Mouse (Mus musculus): ENCODE measurements around the gene Sc5d.

Gene Sc5d

DNA sequence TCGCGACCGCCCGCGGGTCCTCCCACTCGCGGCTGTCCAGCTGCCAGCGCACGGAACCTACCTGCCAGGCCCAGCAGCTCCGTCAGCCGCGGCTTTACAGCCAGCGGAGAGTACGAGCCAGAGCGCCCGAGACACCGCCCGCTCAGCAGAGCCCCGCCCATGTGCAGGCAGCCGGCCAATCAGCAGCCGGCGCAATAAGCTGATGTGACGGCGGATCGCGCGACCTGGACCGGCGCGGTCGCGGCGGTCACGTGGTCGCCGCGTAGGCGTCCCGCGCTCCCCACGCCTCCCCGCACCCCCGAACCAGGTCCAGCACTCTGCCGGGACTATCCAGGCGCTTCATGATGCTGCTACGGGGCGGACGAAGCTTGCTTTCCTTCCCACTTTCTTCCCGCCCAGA, at the start of gene Sc5d:
Sc5d (minus strand) TSS at position 112 of the 400 bp plus-strand sequence.
- TF ChIP-seq GATA4 (IDR thresholded peaks at IDR 0.05; ENCODE audit: insufficient replicate concordance, low read length) = peak; percentile 28; the same call in 1 of the 2 replicates

DNA sequence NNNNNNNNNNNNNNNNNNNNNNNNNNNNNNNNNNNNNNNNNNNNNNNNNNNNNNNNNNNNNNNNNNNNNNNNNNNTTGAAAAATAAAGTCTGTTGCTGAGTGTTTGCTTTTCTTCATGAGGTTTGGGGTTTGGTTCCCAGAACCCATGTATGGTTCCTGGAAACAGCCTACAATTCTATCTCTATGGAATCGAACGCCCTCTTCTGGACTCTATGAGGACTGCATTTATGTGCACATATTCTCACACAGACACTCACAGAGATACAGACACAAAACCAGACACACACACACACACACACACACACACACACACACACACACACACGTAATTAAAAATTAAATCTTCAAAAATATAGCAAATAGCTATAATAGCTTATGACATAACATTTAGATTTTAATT, 47.3 kb upstream of the Sc5d start:
- no peak for TF ChIP-seq GATA4 (IDR thresholded peaks at IDR 0.05; ENCODE audit: insufficient replicate concordance, low read length)

- TF ChIP-seq GATA4 (IDR thresholded peaks at IDR 0.05; ENCODE audit: insufficient replicate concordance, low read length) = no peak
Observed at GRCm38 (mm10) chr9:42303894-42304293, 39.8 kb upstream of the Sc5d start.

- TF ChIP-seq GATA4 (IDR thresholded peaks at IDR 0.05; ENCODE audit: insufficient replicate concordance, low read length) = no peak
Observed at GRCm38 (mm10) chr9:42301082-42301633, 37.1 kb upstream of the Sc5d start.

GRCm38 (mm10) chr9:42296297-42296922, 32.4 kb upstream of the Sc5d start:
- no peak for TF ChIP-seq GATA4 (IDR thresholded peaks at IDR 0.05; ENCODE audit: insufficient replicate concordance, low read length)

DNA sequence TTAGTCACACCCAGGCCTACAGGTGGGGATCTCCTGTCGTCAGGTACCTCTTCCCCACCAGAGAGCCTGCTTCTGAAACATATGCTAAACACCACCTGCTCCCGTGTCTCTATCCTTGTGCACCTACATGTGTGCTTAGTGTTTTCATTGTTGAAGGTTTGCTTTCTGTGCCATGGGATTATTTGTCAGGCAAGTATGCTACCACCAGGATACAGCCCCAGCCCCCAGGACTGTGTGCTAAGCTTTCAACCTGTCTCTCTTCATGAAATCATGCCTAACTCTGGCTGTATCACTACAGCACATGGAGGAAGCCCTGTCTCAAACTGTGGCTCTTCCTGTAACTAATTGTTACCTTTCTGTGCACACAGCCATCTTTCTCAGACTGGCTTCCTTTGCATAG, 30.1 kb upstream of the Sc5d start:
- no peak for TF ChIP-seq GATA4 (IDR thresholded peaks at IDR 0.05; ENCODE audit: insufficient replicate concordance, low read length)

DNA sequence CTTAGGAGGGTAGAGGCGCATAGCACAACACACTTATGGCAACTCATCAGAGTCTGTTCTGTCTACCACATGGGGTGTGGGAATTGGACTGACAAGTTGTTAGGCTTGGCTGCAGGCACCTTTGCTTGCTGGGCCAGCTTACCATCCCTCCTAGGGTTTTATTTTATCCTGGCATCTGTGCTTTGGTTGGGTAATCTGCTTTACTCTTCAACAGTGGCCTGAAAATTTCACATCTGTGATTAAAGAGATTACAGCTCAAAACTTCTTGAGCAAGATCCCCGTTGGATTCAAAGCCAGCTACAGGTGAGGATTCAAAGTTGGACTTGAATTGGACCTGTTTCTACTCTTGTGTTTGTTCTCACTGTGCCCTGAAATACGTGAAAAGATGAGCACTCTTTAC, 29.5 kb upstream of the Sc5d start:
- no peak for TF ChIP-seq GATA4 (IDR thresholded peaks at IDR 0.05; ENCODE audit: insufficient replicate concordance, low read length)

GRCm38 (mm10) chr9:42293051-42293450, 29.0 kb upstream of the Sc5d start:
- no peak for TF ChIP-seq GATA4 (IDR thresholded peaks at IDR 0.05; ENCODE audit: insufficient replicate concordance, low read length)

DNA sequence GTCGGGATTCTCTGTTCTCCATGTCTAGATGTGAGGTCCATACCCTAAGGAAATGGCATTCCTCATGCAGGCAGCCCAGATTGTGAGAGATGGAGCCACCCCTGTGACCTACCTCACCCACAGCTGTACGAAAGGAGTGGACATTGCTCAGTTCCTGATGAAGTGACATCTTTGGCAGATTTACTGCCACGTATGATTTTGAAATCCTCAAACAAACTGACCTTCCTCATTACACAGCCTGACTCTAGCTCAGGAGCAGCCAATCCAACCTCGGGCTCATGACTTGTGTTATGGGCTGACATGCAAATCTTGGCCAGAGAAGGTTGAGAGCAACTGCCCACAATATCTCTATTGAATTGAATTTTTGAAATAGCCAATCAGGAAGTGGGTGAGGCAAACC, 15.6 kb upstream of the Sc5d start:
- no peak for TF ChIP-seq GATA4 (IDR thresholded peaks at IDR 0.05; ENCODE audit: insufficient replicate concordance, low read length)

GRCm38 (mm10) chr9:42278046-42278445, 14.0 kb upstream of the Sc5d start:
- no peak for TF ChIP-seq GATA4 (IDR thresholded peaks at IDR 0.05; ENCODE audit: insufficient replicate concordance, low read length)

DNA sequence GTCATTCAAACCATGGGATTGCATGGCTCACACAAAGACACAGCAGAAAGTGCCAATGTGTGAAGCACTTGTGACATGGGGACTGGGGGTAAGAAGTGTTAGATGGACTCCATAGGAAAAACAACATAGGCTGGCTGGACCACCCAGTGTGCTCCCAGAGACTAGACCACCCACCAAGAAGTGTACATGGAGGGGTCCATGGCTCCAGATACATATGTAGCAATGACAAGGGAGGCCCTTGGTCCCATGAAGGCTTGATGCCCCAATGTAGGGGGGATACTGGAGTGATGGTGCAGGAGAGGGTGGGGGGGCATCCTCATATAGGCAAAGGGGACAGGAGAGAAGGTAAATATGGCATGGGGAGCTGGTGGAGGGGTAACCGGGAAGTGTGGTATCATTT, 13.6 kb upstream of the Sc5d start:
- no peak for TF ChIP-seq GATA4 (IDR thresholded peaks at IDR 0.05; ENCODE audit: insufficient replicate concordance, low read length)

- TF ChIP-seq GATA4 (IDR thresholded peaks at IDR 0.05; ENCODE audit: insufficient replicate concordance, low read length) = no peak
Observed at GRCm38 (mm10) chr9:42277162-42277561, 13.1 kb upstream of the Sc5d start.

- no peak for TF ChIP-seq GATA4 (IDR thresholded peaks at IDR 0.05; ENCODE audit: insufficient replicate concordance, low read length)
Observed at GRCm38 (mm10) chr9:42275761-42276145, 11.7 kb upstream of the Sc5d start.

- TF ChIP-seq GATA4 (IDR thresholded peaks at IDR 0.05; ENCODE audit: insufficient replicate concordance, low read length) = no peak
Observed at GRCm38 (mm10) chr9:42275027-42275760, 11.1 kb upstream of the Sc5d start.

GRCm38 (mm10) chr9:42273682-42274296, 9.7 kb upstream of the Sc5d start:
- no peak for TF ChIP-seq GATA4 (IDR thresholded peaks at IDR 0.05; ENCODE audit: insufficient replicate concordance, low read length)

DNA sequence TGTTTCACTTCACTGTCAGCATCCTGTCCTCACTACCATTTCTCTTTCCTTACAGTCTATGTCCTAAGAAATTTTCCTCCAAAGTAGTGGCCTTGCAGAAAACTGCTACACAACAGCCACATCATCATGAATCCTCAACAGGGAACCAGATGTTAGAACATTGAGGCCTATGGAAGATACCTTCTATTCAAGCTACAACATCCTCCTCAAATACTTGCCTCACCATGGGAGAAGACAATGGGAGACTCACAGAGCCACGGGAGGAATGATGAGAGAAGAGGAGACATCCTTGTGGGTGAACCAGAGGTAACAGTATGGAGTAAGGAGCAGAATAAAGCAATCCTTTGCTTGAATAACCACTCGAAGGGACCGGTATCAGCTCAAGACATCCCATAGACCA, 9.1 kb upstream of the Sc5d start:
- no peak for TF ChIP-seq GATA4 (IDR thresholded peaks at IDR 0.05; ENCODE audit: insufficient replicate concordance, low read length)

Data from liver, adult (tissue).